Mouse (Mus musculus) stomach, embryonic 14.5 days (tissue): ENCODE measurements around the gene Gm28308. TPM values are rescaled to one million over a fixed set of nuclear protein-coding genes. Genes with fewer than 3 reads are reported as not detected.

Experiments used
- ATAC-seq: fragments of 200-750 bp; cut with Nextera tagmentation; 2 replicates; pipeline ENCODE4 v1.8.0; 2017; ENCODE audit warnings: low read depth, moderate TSS enrichment; ENCODE audit not compliant: insufficient number of reproducible peaks, insufficient read depth, low FRiP score
- H3K27ac ChIP-seq: fragments of 300-500 bp; sonication (generic); 2 replicates; pipeline ENCODE4 v1.5.1; 2014; ENCODE audit warnings: mild to moderate bottlenecking, low read length, moderate library complexity, mixed read lengths
- H3K27me3 ChIP-seq: fragments of 300-500 bp; sonication (generic); 2 replicates; pipeline ENCODE4 v1.6.1; 2014; ENCODE audit warnings: low read length, control low read depth, mixed read lengths; ENCODE audit not compliant: control insufficient read depth, insufficient read depth
- H3K36me3 ChIP-seq: fragments of 300-500 bp; sonication (generic); 2 replicates; pipeline ENCODE4 v1.6.1; 2014; ENCODE audit warnings: mild to moderate bottlenecking, control low read depth, low read length, moderate library complexity, mixed read lengths; ENCODE audit not compliant: control insufficient read depth, insufficient read depth
- H3K4me1 ChIP-seq: fragments of 300-500 bp; sonication (generic); 2 replicates; pipeline ENCODE4 v1.6.1; 2014; ENCODE audit warnings: low read length, control low read depth, mixed read lengths; ENCODE audit not compliant: control insufficient read depth, insufficient read depth
- H3K4me2 ChIP-seq: fragments of 300-500 bp; sonication (generic); replicated peaks from 2 replicates; pipeline ENCODE4 v1.6.1; 2014; ENCODE audit warnings: low read depth, low read length, control low read depth
- H3K4me3 ChIP-seq: fragments of 300-500 bp; sonication (generic); 2 replicates; pipeline ENCODE4 v1.5.1; 2014; ENCODE audit warnings: low read depth, low read length, control low read depth
- H3K9ac ChIP-seq: fragments of 300-500 bp; sonication (generic); replicated peaks from 2 replicates; pipeline ENCODE4 v1.6.1; 2014; ENCODE audit warnings: low read depth, mild to moderate bottlenecking, control low read depth, low read length, moderate library complexity, mixed read lengths
- H3K9me3 ChIP-seq: fragments of 300-500 bp; sonication (generic); 2 replicates; pipeline ENCODE4 v1.6.1; 2016; ENCODE audit warnings: low read depth, low read length, control low read depth; ENCODE audit not compliant: control insufficient read depth
- WGBS: fragments of 180-500 bp; shearing (Covaris S2); extraction: QIAGEN DNeasy Blood & Tissue Kit; methylation state at CpG from one replicate; pipeline ENCODE4 v1.1.7; 2014; 5-methylcytosine and 5-hydroxymethylcytosine counted together
- polyA plus RNA-seq: library from polyadenylated mRNA; unstranded; fragments of >200 nt; fragmentation: Nextera tagmentation; extraction: Ambion mirVana; gene quantifications from 2 replicates; pipeline ENCODE4 v1.2.1, GENCODE M21; 2014

The Gm28308 gene
- polyA plus RNA-seq, 1 experiment from 2014 or later = not detected

GRCm38 (mm10) chr6:52247766-52248637, 34.9 kb upstream of the Gm28308 start:
- no peaks in the 10 kb centered on the region for H3K4me1 ChIP-seq
- no peak overlapping the region for H3K27ac ChIP-seq
- no peak overlapping the region for H3K9ac ChIP-seq
- ATAC-seq = no peak
- no peak overlapping the region for H3K4me3 ChIP-seq
- no peaks in the 10 kb centered on the region for H3K36me3 ChIP-seq
- H3K9me3 ChIP-seq = no peaks in the 10 kb centered on the region
- peaks cover 72% of the 10 kb centered on the region for H3K27me3 ChIP-seq
- 3% methylated on average over 23 of the region's 23 CpGs for WGBS
- H3K4me2 ChIP-seq = no peak overlapping the region

- Histone ChIP-seq H3K27ac (no peak overlapping the region), H3K4me2 (no peak overlapping the region), H3K9me3 (no peaks in the 10 kb centered on the region), H3K4me3 (no peak overlapping the region), H3K27me3 (peaks cover 80% of the 10 kb centered on the region), H3K36me3 (no peaks in the 10 kb centered on the region), H3K9ac (no peak overlapping the region), H3K4me1 (no peaks in the 10 kb centered on the region)
- 4% methylated on average over 3 of the region's 3 CpGs for WGBS
- no peak for ATAC-seq
These were observed 33.8 kb upstream of the Gm28308 start for GRCm38 (mm10) chr6:52246916-52247315.

- no peak for ATAC-seq
- WGBS = under 1% methylated on average over 26 of the region's 26 CpGs
- Histone ChIP-seq H3K4me2 (no peak overlapping the region), H3K36me3 (no peaks in the 10 kb centered on the region), H3K27me3 (peaks cover 80% of the 10 kb centered on the region), H3K4me3 (no peak overlapping the region), H3K9me3 (no peaks in the 10 kb centered on the region), H3K9ac (no peak overlapping the region), H3K4me1 (no peaks in the 10 kb centered on the region), H3K27ac (no peak overlapping the region)
These were observed 33.3 kb upstream of the Gm28308 start for GRCm38 (mm10) chr6:52246403-52246803.

GRCm38 (mm10) chr6:52245757-52246142, 32.6 kb upstream of the Gm28308 start, which contains the start of gene Hoxa11:
Hoxa11 (minus strand) TSS chr6:52245810.
- Histone ChIP-seq H3K9ac (no peak within 1 kb of the TSS), H3K4me3 (0 out of 2 replicates have a peak within 1 kb of the TSS, but pooled peaks have one; percentile 8), H3K4me2 (no peak within 1 kb of the TSS), H3K4me1 (no peaks in the 10 kb centered on the region), H3K27ac (no peak within 1 kb of the TSS), H3K9me3 (no peaks in the 10 kb centered on the region), H3K27me3 (peaks cover 83% of the 10 kb centered on the region), H3K36me3 (no peaks in the 10 kb centered on the region)
- WGBS = under 1% methylated on average over 20 of the region's 20 CpGs
- ATAC-seq = no peak

- no peaks in the 10 kb centered on the region for H3K9me3 ChIP-seq
- H3K4me3 ChIP-seq = 0 out of 2 replicates have a peak overlapping the region, but pooled peaks have one; percentile 8
- H3K27me3 ChIP-seq = peaks cover 86% of the 10 kb centered on the region
- no peak overlapping the region for H3K27ac ChIP-seq
- no peaks in the 10 kb centered on the region; the same call in 1 of the 2 replicates for H3K4me1 ChIP-seq
- no peaks in the 10 kb centered on the region for H3K36me3 ChIP-seq
- no peak for ATAC-seq
- under 1% methylated on average over 71 of the region's 71 CpGs for WGBS
- no peak overlapping the region for H3K4me2 ChIP-seq
- no peak overlapping the region for H3K9ac ChIP-seq
These were observed 32.1 kb upstream of the Gm28308 start for GRCm38 (mm10) chr6:52245040-52245756.

GRCm38 (mm10) chr6:52244471-52245039, 31.4 kb upstream of the Gm28308 start:
- Histone ChIP-seq H3K4me1 (no peaks in the 10 kb centered on the region; the same call in 1 of the 2 replicates), H3K9ac (no peak overlapping the region), H3K27me3 (peaks cover 83% of the 10 kb centered on the region), H3K9me3 (no peaks in the 10 kb centered on the region), H3K4me3 (0 out of 2 replicates have a peak overlapping the region, but pooled peaks have one; percentile 8), H3K27ac (no peak overlapping the region), H3K4me2 (no peak overlapping the region), H3K36me3 (no peaks in the 10 kb centered on the region)
- 2% methylated on average over 23 of the region's 23 CpGs for WGBS
- ATAC-seq = no peak

- H3K4me3 ChIP-seq = no peak overlapping the region
- no peaks in the 10 kb centered on the region for H3K36me3 ChIP-seq
- H3K4me2 ChIP-seq = no peak overlapping the region
- no peak overlapping the region for H3K9ac ChIP-seq
- H3K9me3 ChIP-seq = no peaks in the 10 kb centered on the region
- H3K4me1 ChIP-seq = no peaks in the 10 kb centered on the region; the same call in 1 of the 2 replicates
- ATAC-seq = no peak
- whole genome bisulfite sequencing = 0% methylated on average over 12 of the region's 12 CpGs
- H3K27me3 ChIP-seq = peaks cover 74% of the 10 kb centered on the region
- H3K27ac ChIP-seq = no peak overlapping the region
These were observed 30.6 kb upstream of the Gm28308 start for GRCm38 (mm10) chr6:52243681-52244121.

GRCm38 (mm10) chr6:52242801-52243332, 29.7 kb upstream of the Gm28308 start:
- WGBS = 2% methylated on average over 4 of the region's 4 CpGs
- Histone ChIP-seq H3K27ac (no peak overlapping the region), H3K4me3 (no peak overlapping the region), H3K4me2 (no peak overlapping the region), H3K9me3 (no peaks in the 10 kb centered on the region), H3K9ac (no peak overlapping the region), H3K27me3 (peaks cover 68% of the 10 kb centered on the region), H3K36me3 (no peaks in the 10 kb centered on the region), H3K4me1 (no peaks in the 10 kb centered on the region; the same call in 1 of the 2 replicates)
- no peak for ATAC-seq
